Mouse (Mus musculus) central nervous system, embryonic 18 days (tissue): ENCODE results near the gene Mlh1. TPM values are rescaled to one million over a fixed set of nuclear protein-coding genes. Genes with fewer than 3 reads are reported as not detected.

Experiments
- polyA plus RNA-seq: library from polyadenylated mRNA; depleted of rRNA; stranded (reverse); fragments of >200 nt; gene quantifications from 2 replicates; pipeline ENCODE4 v1.2.3, GENCODE M21; 2012; rRNA removed

Mlh1 gene
- 38.1 and 41.5 TPM in 2 replicates for polyA plus RNA-seq

GRCm38 (mm10) chr9:111271434-111272160, at the start of gene Mlh1, which contains the start of gene Epm2aip1:
Mlh1 (minus strand) TSS chr9:111271791.
Epm2aip1 (plus strand) TSS chr9:111271929.

GRCm38 (mm10) chr9:111311031-111311842, 39.6 kb upstream of the Mlh1 start, which contains the start of gene Trank1:
Trank1 (plus strand) TSS chr9:111311739.

Other genes starting within 250 kb of the Mlh1 start
- 0.84 and 1.0 TPM in 2 replicates for gene Ccrl2, start 214.3 kb downstream of the Mlh1 start, polyA plus RNA-seq
- gene Lrrfip2, start 154.2 kb downstream of the Mlh1 start, polyA plus RNA-seq, result 44.5 and 49.4 TPM in 2 replicates
- gene Epm2aip1, start 138 bp upstream of the Mlh1 start, polyA plus RNA-seq, result 67.8 and 71.7 TPM in 2 replicates
- 205 and 208 TPM in 2 replicates for gene Trank1, start 39.9 kb upstream of the Mlh1 start, polyA plus RNA-seq
- 10.2 and 11.4 TPM in 2 replicates for gene Dclk3, start 167.3 kb upstream of the Mlh1 start, polyA plus RNA-seq